Comparison of ENCODE assay signal across 8 mouse cellular contexts in genomic region chr19:26014620-26015180, GRCm38 (mm10).
A peak's percentile ranks its signal among the peaks of the same experiment; 100 is the strongest.
DNase-seq lines count a peak whose midpoint lies in the region; ATAC-seq lines count a peak whose summit lies in the region.

No protein-coding gene starts in this region.

- H3K27ac ChIP-seq in kidney, embryonic 14.5 days (ENCODE audit: low read depth, low read length): no peak overlapping the region

- no peak overlapping the region for H3K4me2 ChIP-seq in kidney, embryonic 14.5 days (replicated peaks; ENCODE audit: low read depth, low read length)

- peak; percentile 52; the same call in 1 of the 2 replicates for ATAC-seq in kidney, embryonic 14.5 days (ENCODE audit: low FRiP score, low TSS enrichment)
- ATAC-seq in CD4-positive, CD25-positive, alpha-beta regulatory T cell, adult 4 months: no peak

- H3K4me3 ChIP-seq in kidney, embryonic 14.5 days (ENCODE audit: low read length): no peak overlapping the region

- no peak overlapping the region for H3K9ac ChIP-seq in kidney, embryonic 14.5 days (ENCODE audit: low read depth, low read length)

- WGBS in kidney, embryonic 14.5 days: 23% methylated on average over 8 of the region's 8 CpGs

- no peaks in the 10 kb centered on the region for H3K36me3 ChIP-seq in kidney, embryonic 14.5 days (ENCODE audit: control insufficient read depth, insufficient read depth, low read length)

- H3K4me1 ChIP-seq in kidney, embryonic 14.5 days (ENCODE audit: control insufficient read depth, insufficient read depth, low read length): no peaks in the 10 kb centered on the region; the same call in 1 of the 2 replicates

- no peak for DNase-seq in kidney, adult 11 months
- DNase-seq in adrenal gland, postnatal 14 days: peak; percentile 65
- DNase-seq in gastrocnemius, postnatal 10 days: peak; percentile 54
- DNase-seq in left cerebral cortex, postnatal 4 days: peak; percentile 2
- no peak for DNase-seq in heart, adult 11 months
- DNase-seq in cerebellum, postnatal 4 days (ENCODE audit: low spot score in 2 of 2): no peak

- no peaks in the 10 kb centered on the region for H3K9me3 ChIP-seq in kidney, embryonic 14.5 days (ENCODE audit: control insufficient read depth, low read length)

- H3K27me3 ChIP-seq in kidney, embryonic 14.5 days (ENCODE audit: control insufficient read depth, insufficient read depth, low read length): no peaks in the 10 kb centered on the region

- intact Hi-C loops in left cerebral cortex, postnatal 4 days (cut with DNase I): no loop called here

Comparison
In these comparisons a context has a peak if more than half of its experiments do, and no peak if none do; other contexts are left out.
1. DNase-seq: peak in adrenal gland, postnatal 14 days (single experiment), gastrocnemius, postnatal 10 days (single experiment) and left cerebral cortex, postnatal 4 days (single experiment); none in kidney, adult 11 months (single experiment), heart, adult 11 months (single experiment) and cerebellum, postnatal 4 days (0 of 2).